Mouse (Mus musculus): ENCODE measurements around the gene Smarcd1.

GRCm38 (mm10) chr15:99670964-99671670 lies 30.8 kb upstream of the Smarcd1 start:
- TF ChIP-seq POLR2A (IDR thresholded peaks at IDR 0.05; ENCODE audit: extremely low read depth, insufficient read depth, low read length) (no peak), CTCF (IDR thresholded peaks at IDR 0.05; ENCODE audit: low read depth, low read length) (no peak)
